Mouse (Mus musculus): ENCODE data around the gene Vsig2.

- TF ChIP-seq CTCF (IDR thresholded peaks at IDR 0.05) (peak; percentile 74), POLR2A (IDR thresholded peaks at IDR 0.05; ENCODE audit: insufficient read depth, low read depth, low read length) (peak; percentile 14; the same call in 1 of the 2 replicates)
These were observed 8.0 kb upstream of the Vsig2 start for GRCm38 (mm10) chr9:37530888-37531705.
